Mouse (Mus musculus) limb, embryonic 15.5 days (tissue): ENCODE data around the gene Crtc2. TPM values are rescaled to one million over a fixed set of nuclear protein-coding genes. Genes with fewer than 3 reads are reported as not detected.

Experiments
- ATAC-seq: fragments of 200-750 bp; cut with Nextera tagmentation; 2 replicates; pipeline ENCODE4 v1.8.0; 2017; ENCODE audit warnings: low read depth, moderate TSS enrichment; ENCODE audit not compliant: insufficient number of reproducible peaks, low FRiP score, low TSS enrichment
- H3K27ac ChIP-seq: fragments of 300-500 bp; sonication (generic); 2 replicates; pipeline ENCODE4 v1.5.1; 2015; ENCODE audit warnings: moderate library complexity, mild to moderate bottlenecking, inconsistent platforms
- H3K27me3 ChIP-seq: fragments of 300-500 bp; sonication (generic); 2 replicates; pipeline ENCODE4 v1.6.1; 2015; ENCODE audit warnings: inconsistent platforms
- H3K36me3 ChIP-seq: fragments of 300-500 bp; sonication (generic); 2 replicates; pipeline ENCODE4 v1.6.1; 2015; ENCODE audit warnings: inconsistent platforms
- H3K4me1 ChIP-seq: fragments of 300-500 bp; sonication (generic); 2 replicates; pipeline ENCODE4 v1.6.1; 2015; ENCODE audit warnings: inconsistent platforms
- H3K4me2 ChIP-seq: fragments of 300-500 bp; sonication (generic); 2 replicates; pipeline ENCODE4 v1.6.1; 2015; ENCODE audit warnings: mild to moderate bottlenecking, inconsistent platforms
- H3K4me3 ChIP-seq: fragments of 300-500 bp; sonication (generic); 2 replicates; pipeline ENCODE4 v1.5.1; 2015; ENCODE audit warnings: mild to moderate bottlenecking, inconsistent platforms
- H3K9ac ChIP-seq: fragments of 300-500 bp; sonication (generic); 2 replicates; pipeline ENCODE4 v1.6.1; 2015; ENCODE audit warnings: inconsistent platforms
- H3K9me3 ChIP-seq: fragments of 300-500 bp; sonication (generic); 2 replicates; pipeline ENCODE4 v1.6.1; 2016; ENCODE audit warnings: inconsistent platforms
- WGBS: fragments of 180-500 bp; shearing (Covaris S2); methylation state at CpG from one replicate; pipeline ENCODE4 v1.1.7; 2015; 5-methylcytosine and 5-hydroxymethylcytosine counted together
- polyA plus RNA-seq: library from polyadenylated mRNA; unstranded; fragments of >200 nt; fragmentation: Nextera tagmentation; extraction: Ambion mirVana; gene quantifications from 2 replicates; pipeline ENCODE4 v1.2.1, GENCODE M21; 2015

Crtc2 gene
- polyA plus RNA-seq, 1 experiment from 2014 or later: 20.8 TPM

DNA sequence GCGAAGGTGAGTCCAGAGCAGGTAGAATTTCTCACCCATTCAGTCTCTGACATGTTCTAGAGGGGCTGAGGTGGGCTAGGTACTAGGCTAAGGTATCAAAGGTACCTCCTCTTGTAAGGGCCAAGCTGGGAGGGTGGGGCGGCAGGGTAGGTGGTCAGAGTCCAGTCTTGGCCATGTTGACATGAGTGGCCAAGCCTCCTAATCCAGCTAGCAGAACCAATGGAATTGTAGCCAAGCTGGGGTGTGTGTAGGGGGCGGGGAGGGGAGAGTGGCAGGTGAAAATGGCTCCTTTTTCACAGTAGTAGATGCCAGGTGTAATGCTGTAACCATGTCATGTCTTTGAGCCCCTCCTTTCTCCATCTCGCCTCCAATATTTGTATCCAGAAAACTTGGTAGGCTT lies 4.6 kb downstream of the Crtc2 start:
- Histone ChIP-seq H3K4me3 (no peak overlapping the region), H3K9me3 (no peaks in the 10 kb centered on the region), H3K9ac (no peak overlapping the region), H3K4me1 (peaks cover 11% of the 10 kb centered on the region), H3K27ac (no peak overlapping the region), H3K36me3 (peaks cover 70% of the 10 kb centered on the region), H3K4me2 (no peak overlapping the region), H3K27me3 (no peaks in the 10 kb centered on the region)
- no peak for ATAC-seq
- WGBS: 93% methylated on average over 4 of the region's 4 CpGs

DNA sequence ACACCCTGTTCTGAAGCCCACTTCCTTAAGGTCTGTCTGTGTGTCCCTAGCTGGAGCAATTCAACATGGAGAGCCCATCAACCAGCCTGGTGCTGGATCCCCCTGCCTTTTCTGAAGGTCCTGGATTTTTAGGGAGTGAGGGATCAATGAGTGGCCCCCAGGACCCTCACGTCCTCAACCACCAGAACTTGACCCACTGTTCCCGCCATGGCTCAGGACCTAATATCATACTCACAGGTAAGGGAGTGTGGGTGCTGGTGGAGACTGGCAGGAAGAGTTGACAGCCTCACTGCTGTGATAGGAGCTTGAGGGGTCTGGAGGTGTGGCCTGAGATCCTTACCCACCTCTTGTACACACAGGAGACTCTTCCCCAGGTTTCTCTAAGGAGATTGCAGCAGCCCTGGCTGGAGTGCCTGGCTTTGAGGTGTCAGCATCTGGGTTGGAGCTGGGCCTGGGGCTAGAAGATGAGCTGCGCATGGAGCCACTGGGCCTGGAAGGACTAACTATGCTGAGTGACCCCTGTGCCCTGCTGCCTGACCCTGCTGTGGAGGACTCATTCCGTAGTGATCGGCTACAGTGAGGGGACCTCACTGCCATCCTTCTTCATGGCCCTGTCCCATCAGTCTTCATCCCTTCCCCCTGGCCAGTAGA lies 9.3 kb downstream of the Crtc2 start:
- Histone ChIP-seq H3K9ac (no peak overlapping the region), H3K27ac (no peak overlapping the region), H3K4me1 (peaks cover 16% of the 10 kb centered on the region), H3K27me3 (no peaks in the 10 kb centered on the region), H3K4me2 (no peak overlapping the region), H3K4me3 (no peak overlapping the region), H3K36me3 (peaks cover 71% of the 10 kb centered on the region), H3K9me3 (no peaks in the 10 kb centered on the region)
- 93% methylated on average over 5 of the region's 5 CpGs for WGBS
- ATAC-seq: no peak

DNA sequence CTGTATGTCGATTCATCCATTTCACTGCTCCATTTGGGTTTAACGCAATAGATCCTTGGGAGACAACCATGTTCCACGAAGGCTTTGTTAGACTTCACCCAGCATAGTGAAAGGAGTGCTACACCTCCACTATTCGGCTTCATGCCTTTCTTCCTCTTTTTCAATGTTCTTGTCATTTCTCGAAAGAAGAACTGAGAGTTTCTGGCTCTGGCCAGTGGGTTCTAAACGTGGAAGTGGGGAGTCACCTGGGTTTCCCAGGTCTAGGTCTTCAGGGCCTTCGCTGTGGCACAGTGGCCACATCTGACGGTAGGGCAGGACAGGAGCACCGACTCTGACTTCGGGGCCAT lies 10.7 kb downstream of the Crtc2 start:
- peaks cover 63% of the 10 kb centered on the region for H3K36me3 ChIP-seq
- peak overlapping the region; percentile 80 for H3K4me3 ChIP-seq
- no peaks in the 10 kb centered on the region for H3K9me3 ChIP-seq
- H3K4me1 ChIP-seq: peaks cover 16% of the 10 kb centered on the region
- peak overlapping the region; percentile 73 for H3K4me2 ChIP-seq
- no peak for ATAC-seq
- 33% methylated on average over 10 of the region's 10 CpGs for WGBS
- peak overlapping the region; percentile 76; the same call in 1 of the 2 replicates for H3K9ac ChIP-seq
- H3K27ac ChIP-seq: peak overlapping the region; percentile 96
- H3K27me3 ChIP-seq: no peaks in the 10 kb centered on the region

DNA sequence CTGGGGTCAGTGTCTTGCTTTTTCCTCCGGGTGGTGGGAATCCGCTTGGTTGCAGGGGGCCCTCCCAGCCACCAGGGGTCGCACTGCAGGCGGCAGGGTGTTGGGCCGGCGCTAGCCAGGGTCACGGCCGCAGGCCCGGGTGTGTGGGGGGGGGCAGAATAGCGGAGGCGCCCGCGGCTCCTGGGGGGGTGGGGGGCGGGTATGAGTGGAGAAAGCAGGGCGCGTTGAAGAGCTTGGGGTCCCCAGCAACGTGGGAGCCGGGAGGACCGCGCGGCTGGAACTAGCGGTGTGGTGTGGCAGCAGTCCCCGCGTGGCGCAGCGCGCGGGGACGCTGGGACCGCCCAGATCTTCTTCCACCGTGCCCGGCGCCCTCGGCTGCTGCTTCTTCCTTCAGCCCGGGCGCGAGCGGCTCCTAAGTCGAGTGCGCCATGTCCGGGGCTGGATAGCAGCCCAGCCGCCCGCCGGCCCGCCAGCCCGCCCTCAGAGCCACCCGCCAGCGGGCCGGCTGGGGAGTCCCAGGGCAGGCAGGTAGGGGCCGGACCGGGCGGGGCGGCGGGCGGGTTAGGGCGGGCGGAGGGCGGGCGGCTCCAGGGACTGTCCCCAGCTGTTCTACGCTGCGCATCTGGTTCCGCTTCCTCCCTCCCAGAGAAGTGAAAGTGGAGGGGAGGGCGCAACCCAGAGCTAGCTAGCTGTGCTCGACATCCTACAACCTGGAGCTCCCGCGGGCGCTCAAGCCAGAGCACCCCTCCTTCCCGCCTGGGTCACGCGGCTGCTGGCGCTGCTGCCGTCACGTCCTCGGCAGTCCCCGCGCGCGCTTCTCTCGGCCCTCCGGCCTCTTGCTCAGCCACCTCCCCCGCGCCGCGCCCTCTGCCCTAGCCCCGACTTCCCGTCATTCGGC lies 11.3 kb downstream of the Crtc2 start, which contains the start of gene Dennd4b:
TSS of gene Dennd4b (plus strand) at position 152 of the 898 bp plus-strand sequence.
- peak; percentile 87 for ATAC-seq
- no peaks in the 10 kb centered on the region for H3K9me3 ChIP-seq
- H3K9ac ChIP-seq: peak within 1 kb of the TSS; percentile 76
- peak within 1 kb of the TSS; percentile 80 for H3K4me3 ChIP-seq
- H3K4me1 ChIP-seq: peaks cover 16% of the 10 kb centered on the region
- H3K36me3 ChIP-seq: peaks cover 60% of the 10 kb centered on the region
- under 1% methylated on average over 83 of the region's 87 CpGs for whole genome bisulfite sequencing
- H3K27me3 ChIP-seq: no peaks in the 10 kb centered on the region
- H3K27ac ChIP-seq: peak within 1 kb of the TSS; percentile 96
- peak within 1 kb of the TSS; percentile 73 for H3K4me2 ChIP-seq

DNA sequence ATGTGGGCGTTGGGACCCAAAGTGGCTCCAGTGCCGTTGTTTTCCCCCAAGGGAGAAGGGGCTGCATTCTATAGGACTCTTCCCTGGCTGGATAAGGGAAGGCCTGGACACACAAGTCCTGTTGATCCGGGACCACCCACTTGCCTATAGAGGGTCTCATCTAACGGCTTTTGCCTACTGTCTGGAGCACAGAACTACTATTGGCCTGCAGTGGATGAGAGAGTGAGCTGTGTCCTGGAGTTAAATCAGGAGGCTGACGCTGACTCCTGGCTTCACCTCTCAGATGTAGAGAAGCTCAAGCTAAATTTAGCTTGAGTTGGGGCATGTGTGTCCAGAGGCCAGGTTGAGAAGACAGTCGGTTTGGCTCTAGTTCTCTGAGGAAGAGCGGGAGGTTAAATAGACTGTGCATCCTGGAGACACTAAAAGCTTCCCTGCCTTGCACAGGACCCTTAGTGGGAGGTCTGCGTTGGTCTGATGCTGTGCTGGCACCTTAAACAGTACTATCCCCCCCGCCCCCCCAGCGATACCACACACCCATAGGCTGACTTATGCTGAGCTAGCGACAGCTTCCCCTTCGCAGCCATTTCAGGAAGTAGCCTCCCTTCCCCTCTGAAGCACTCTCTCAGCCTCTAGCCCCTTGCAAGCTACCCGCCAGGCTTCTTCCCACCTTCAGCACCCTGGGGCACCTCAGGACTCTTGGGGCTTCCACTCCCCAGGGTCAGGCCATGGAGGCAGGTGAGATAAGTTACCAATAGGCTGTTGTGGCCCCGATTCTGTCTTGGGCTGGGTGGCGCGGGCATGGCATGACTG lies 12.2 kb downstream of the Crtc2 start:
- H3K9me3 ChIP-seq: no peaks in the 10 kb centered on the region
- 0 out of 2 replicates have a peak, but pooled peaks have one; percentile 26 for ATAC-seq
- peaks cover 60% of the 10 kb centered on the region for H3K36me3 ChIP-seq
- H3K9ac ChIP-seq: peak overlapping the region; percentile 76
- peak overlapping the region; percentile 73 for H3K4me2 ChIP-seq
- no peaks in the 10 kb centered on the region for H3K27me3 ChIP-seq
- H3K4me1 ChIP-seq: peaks cover 16% of the 10 kb centered on the region
- WGBS: 30% methylated on average over 16 of the region's 16 CpGs
- peak overlapping the region; percentile 96 for H3K27ac ChIP-seq
- peak overlapping the region; percentile 80 for H3K4me3 ChIP-seq

DNA sequence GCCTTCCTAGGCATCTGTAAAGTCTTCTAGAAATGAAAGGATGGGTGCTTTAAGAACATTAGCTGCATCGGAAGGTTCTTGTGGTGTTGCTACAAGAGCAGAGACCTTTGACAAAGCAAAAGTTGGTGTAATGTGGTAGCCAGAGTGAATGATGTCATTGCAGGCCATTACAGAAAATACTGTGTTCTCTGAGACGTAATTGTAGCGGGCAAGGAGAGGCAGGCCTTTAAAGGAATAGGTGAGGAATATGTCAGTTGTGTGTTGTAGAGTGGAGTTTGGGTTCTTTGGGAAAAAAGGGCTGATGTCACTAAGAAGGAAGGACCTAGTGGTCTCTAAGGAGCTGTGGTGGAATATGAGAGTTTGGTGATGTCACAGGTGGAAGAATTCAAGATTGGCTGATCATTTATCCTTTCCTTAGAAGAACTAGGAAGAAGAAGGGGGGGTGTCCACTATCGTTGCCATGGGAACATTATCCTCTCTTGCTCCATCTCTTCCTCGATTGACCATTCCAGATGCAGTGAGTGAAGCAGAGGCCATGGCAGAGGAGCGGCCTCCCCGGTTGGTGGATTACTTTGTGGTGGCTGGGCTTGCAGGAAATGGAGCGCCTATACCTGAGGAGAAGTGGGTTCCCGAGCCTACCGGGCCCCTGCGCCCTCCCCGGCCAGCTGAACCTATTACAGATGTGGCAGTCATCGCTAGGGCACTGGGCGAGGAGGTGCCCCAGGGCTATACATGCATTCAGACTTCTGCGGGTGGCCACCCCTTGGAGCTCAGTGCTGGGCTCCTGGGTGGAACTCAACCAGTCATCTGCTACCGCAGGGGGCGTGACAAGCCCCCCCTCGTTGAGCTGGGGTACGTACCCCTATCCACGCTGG lies 13.2 kb downstream of the Crtc2 start:
- H3K27ac ChIP-seq: no peak overlapping the region
- no peaks in the 10 kb centered on the region for H3K9me3 ChIP-seq
- H3K4me2 ChIP-seq: no peak overlapping the region
- H3K36me3 ChIP-seq: peaks cover 58% of the 10 kb centered on the region
- H3K4me1 ChIP-seq: peaks cover 16% of the 10 kb centered on the region
- no peaks in the 10 kb centered on the region for H3K27me3 ChIP-seq
- ATAC-seq: no peak
- H3K9ac ChIP-seq: no peak overlapping the region
- WGBS: 88% methylated on average over 20 of the region's 20 CpGs
- no peak overlapping the region for H3K4me3 ChIP-seq

DNA sequence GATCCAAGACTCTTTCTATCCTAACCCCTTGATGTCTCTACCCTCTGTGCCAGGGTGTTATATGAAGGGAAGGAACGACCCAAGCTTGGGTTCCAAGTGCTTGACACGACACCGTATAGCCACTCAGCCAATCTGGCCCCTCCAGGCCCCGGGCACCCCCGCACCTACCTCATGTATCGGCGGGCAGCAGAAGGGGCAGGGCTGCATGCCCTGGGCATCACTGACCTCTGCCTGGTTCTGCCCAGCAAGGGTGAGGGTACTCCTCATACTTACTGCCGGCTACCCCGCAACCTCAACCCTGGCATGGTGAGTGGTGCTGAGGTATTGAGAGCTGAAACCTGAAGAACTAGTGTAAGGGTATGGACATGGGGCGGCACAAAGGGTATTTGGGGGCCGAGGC lies 14.2 kb downstream of the Crtc2 start:
- H3K27ac ChIP-seq: no peak overlapping the region
- H3K27me3 ChIP-seq: no peaks in the 10 kb centered on the region
- peaks cover 58% of the 10 kb centered on the region for H3K36me3 ChIP-seq
- no peak overlapping the region for H3K4me3 ChIP-seq
- peaks cover 16% of the 10 kb centered on the region for H3K4me1 ChIP-seq
- no peaks in the 10 kb centered on the region for H3K9me3 ChIP-seq
- no peak overlapping the region for H3K9ac ChIP-seq
- H3K4me2 ChIP-seq: no peak overlapping the region
- no peak for ATAC-seq
- 97% methylated on average over 11 of the region's 11 CpGs for WGBS

DNA sequence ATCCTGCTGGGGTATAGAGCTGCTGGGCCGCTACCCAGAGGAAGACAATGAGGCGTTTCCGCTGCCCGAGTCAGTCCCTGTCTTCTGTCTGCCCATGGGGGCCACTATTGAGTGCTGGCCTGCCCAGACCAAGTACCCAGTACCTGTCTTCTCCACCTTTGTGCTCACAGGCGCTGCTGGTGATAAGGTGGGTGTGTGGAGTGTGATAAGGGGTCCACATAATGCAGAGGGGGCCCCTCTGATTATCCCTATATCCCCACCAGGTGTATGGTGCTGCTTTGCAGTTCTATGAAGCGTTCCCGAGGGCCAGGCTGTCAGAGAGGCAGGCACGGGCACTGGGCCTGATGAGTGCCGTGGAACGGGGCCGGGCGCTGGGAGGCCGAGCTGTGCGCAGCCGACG lies 15.0 kb downstream of the Crtc2 start:
- no peaks in the 10 kb centered on the region for H3K9me3 ChIP-seq
- H3K9ac ChIP-seq: no peak overlapping the region
- no peaks in the 10 kb centered on the region for H3K27me3 ChIP-seq
- no peak overlapping the region for H3K4me3 ChIP-seq
- H3K36me3 ChIP-seq: peaks cover 57% of the 10 kb centered on the region
- WGBS: 88% methylated on average over 16 of the region's 16 CpGs
- no peak for ATAC-seq
- no peak overlapping the region for H3K4me2 ChIP-seq
- no peak overlapping the region for H3K27ac ChIP-seq
- peaks cover 16% of the 10 kb centered on the region for H3K4me1 ChIP-seq

DNA sequence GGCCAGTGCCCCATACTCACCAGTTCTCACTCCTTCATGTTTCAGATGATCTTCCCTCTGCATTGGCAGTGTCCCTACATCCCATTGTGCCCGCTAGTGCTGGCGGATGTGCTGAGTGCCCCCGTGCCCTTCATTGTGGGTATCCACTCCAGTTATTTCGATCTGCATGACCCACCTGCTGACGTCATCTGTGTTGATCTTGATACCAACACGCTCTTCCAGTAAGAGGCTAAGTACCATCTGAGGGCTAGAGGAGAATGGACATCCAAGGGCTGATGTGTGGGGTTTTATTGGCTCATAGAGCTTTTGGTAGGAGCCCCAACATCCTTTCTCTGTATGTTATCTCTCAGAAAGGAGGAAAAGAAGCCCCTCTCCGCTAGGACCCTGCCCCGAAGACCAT lies 16.8 kb downstream of the Crtc2 start:
- no peak overlapping the region for H3K4me2 ChIP-seq
- H3K36me3 ChIP-seq: peaks cover 59% of the 10 kb centered on the region
- ATAC-seq: no peak
- H3K9me3 ChIP-seq: no peaks in the 10 kb centered on the region
- H3K9ac ChIP-seq: no peak overlapping the region
- WGBS: 95% methylated on average over 8 of the region's 8 CpGs
- no peaks in the 10 kb centered on the region for H3K27me3 ChIP-seq
- no peak overlapping the region for H3K4me3 ChIP-seq
- peaks cover 12% of the 10 kb centered on the region for H3K4me1 ChIP-seq
- no peak overlapping the region for H3K27ac ChIP-seq

DNA sequence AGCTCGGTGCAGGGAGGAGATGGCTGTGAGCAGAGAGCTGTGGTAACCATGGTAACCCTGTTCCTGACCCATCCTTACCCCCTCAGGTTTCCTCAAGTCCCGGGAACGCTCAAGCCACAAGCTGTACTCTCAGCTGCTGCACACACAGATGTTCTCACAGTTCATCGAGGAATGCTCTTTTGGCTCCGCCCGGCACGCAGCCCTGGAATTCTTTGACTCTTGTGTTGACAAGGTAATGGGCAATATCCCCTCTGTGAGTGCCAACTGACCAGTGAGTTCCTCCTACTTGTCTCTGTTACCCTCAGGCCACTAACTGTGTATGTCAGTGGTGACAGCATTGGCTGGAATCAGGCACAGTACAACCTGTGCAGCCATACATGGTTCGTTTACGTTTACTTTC lies 18.2 kb downstream of the Crtc2 start:
- Histone ChIP-seq H3K9ac (no peak overlapping the region), H3K4me3 (no peak overlapping the region), H3K4me2 (no peak overlapping the region), H3K36me3 (peaks cover 70% of the 10 kb centered on the region), H3K27me3 (no peaks in the 10 kb centered on the region), H3K27ac (no peak overlapping the region), H3K9me3 (no peaks in the 10 kb centered on the region), H3K4me1 (no peaks in the 10 kb centered on the region)
- ATAC-seq: no peak
- WGBS: 59% methylated on average over 9 of the region's 9 CpGs

DNA sequence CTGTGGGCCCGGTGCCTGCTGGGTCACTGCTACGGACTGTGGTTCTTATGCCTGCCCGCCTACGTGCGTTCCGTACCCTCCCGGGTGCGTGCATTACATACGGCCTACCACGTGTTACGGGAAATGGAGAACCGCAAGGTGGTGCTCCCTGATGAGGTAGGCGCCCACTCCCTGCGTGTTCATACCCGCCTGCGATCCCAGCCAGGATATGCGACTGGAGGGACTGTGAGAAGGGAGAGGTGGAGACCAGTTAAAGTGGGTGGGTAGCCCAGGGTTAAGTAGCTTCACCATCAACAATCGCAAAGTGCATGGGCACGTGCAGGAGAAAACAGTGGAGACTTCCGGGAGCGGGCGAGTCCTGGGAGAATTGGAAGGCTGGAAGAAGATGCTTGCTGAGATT lies 19.9 kb downstream of the Crtc2 start:
- no peak overlapping the region for H3K27ac ChIP-seq
- no peak overlapping the region for H3K4me2 ChIP-seq
- no peaks in the 10 kb centered on the region for H3K27me3 ChIP-seq
- 93% methylated on average over 22 of the region's 22 CpGs for WGBS
- peaks cover 74% of the 10 kb centered on the region for H3K36me3 ChIP-seq
- no peaks in the 10 kb centered on the region for H3K4me1 ChIP-seq
- ATAC-seq: no peak
- H3K9me3 ChIP-seq: no peaks in the 10 kb centered on the region
- no peak overlapping the region for H3K9ac ChIP-seq
- no peak overlapping the region for H3K4me3 ChIP-seq
